Mouse (Mus musculus) monocyte, adult 2 months (primary cell): ENCODE data around the gene Akap11.

ENCODE experiments used
- DNase-seq, 2 experiments: peaks; one replicate each; pipeline ENCODE4 v3.0.0; 2022; ENCODE audit warnings: low spot score in 2 of 2, low read depth in 1 of 2

Akap11 gene

GRCm38 (mm10) chr14:78448807-78449406 is 87.7 kb downstream of the Akap11 start:
- DNase-seq, result no peak

GRCm38 (mm10) chr14:78448017-78448416 is 88.6 kb downstream of the Akap11 start:
- no peak for DNase-seq

GRCm38 (mm10) chr14:78447542-78447941 is 89.1 kb downstream of the Akap11 start:
- DNase-seq, result no peak
